Mouse (Mus musculus) embryo, embryonic 9.5 days (tissue): ENCODE results near the gene Tns3.
"Not testable (repeated sequence)": the region's sequence is repeated elsewhere in the genome, so short reads cannot be mapped to it uniquely, and the experiment has no call there.

ENCODE experiments used
- DNase-seq: peaks from one replicate; pipeline ENCODE4 v3.0.0-alpha.2; 2017; ENCODE audit errors: extremely low spot score

The Tns3 gene

GRCm38 (mm10) chr11:8579789-8580188 is 84.5 kb downstream of the Tns3 start:
- no peak for DNase-seq

GRCm38 (mm10) chr11:8575217-8576180 is 88.8 kb downstream of the Tns3 start:
- no peak for DNase-seq

- DNase-seq = no peak
Observed at GRCm38 (mm10) chr11:8574562-8574961, 89.8 kb downstream of the Tns3 start.

- DNase-seq = no peak
Observed at GRCm38 (mm10) chr11:8572762-8573161, 91.6 kb downstream of the Tns3 start.

DNA sequence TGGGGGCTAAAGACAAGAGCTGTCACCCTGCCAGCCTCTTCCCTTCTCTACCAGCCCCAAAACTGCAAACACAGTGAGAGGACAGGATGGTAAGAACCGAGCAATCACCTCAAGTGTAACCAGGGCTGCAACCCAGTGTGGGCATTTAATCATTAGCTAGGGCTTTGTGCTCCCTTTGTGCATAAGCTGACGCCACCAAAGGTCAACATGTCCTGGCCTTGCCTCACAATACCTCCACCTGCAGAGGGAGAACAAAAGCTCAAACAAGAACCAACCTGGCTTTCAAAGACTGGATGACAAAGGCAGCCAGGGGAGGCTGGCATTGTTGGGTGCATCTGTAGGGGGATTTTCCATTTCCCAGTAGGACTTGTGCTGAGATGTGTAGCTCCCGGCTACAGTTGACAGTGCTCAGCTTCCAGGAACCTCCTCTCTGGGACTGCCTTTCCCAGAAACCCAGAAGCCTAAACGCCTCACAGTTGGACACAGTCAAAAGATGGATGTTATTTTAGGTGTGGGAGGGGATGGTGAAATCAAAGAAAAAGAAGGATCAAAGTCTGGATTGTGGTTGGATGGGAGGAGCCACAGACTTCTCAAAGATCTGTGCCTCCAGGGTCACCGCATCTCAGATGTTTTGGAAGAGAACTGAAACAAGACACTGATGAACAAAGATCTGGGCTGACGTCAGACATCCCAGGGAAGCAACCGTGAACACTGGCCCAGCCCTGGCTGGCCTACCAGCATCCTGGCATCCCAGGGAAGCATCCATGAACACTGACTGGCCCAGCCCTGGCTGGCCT is 94.9 kb downstream of the Tns3 start:
- DNase-seq = peak; percentile 22

DNA sequence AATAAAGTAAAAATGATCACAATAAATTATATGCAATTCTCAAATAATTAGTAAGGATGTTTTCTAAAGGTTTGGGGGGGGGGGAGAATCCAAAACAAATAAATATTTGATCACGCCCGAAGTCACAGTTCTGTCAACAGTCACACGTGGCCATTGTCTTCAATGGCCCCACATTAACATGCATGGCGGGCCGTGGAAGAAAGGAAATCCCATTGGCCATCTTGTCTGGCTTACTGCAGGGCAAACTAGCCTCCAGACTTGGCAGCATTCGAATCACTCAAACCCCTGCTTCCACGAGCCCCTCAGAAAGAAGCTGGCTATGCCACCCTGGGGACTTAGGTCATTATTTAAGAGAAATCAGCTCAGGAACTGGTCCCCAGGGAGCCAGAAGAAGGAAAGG is 95.5 kb downstream of the Tns3 start:
- no peak for DNase-seq

DNA sequence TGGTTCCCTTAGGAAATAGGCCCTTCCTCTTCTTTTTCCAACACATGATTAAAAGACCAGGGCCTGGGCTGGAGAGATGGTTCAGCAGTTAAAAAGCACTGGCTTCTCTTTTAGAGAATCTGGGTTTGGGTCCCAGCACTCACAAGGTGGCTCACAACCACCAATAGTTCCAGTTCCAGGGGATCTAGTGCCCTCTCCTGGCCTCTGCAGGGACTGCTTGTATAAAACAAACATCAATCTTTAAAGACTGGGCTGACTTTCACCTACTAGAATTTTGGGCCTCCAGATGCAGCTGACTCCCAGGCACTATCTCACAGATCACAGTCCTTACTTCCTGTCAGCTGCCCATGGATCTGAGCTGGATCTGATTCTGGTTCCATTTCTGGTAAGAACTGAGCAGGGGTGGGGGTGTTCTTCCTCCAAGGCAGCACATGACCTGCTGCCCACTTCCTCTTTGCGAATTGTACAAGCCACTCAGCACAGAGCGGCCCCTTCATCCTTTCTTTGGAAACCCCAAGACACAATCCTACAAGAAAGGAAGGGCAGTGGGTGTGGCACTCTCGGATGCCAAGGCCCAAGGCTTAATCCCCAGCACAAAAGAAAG is 98.0 kb downstream of the Tns3 start:
- DNase-seq = no peak

DNA sequence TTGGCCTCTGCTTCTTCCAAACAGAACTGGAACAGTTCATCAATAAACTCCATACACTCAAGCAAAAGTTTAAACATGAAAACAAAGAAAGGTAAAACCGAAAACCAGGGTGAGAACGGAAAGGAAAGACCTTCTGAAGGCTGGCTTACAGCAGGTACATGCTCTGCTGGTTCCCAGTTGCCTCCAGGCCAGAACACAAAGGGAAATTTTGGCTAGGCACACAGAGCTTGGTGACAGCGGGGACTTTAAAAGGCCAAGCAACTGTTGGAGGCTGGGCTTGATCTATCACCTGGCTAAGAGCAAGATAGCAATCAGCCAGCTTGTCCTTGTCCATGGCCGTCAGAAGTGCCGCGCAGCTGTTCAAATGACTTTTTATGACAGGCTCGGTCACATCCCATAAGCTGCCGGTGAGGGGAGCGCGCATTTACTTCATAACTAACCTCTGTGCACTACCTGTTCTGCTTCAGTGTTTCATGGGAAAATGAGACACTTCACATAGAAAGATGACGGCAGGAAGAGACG is 105.5 kb downstream of the Tns3 start:
- DNase-seq = no peak

GRCm38 (mm10) chr11:8558258-8558657 is 106.1 kb downstream of the Tns3 start:
- no peak for DNase-seq

GRCm38 (mm10) chr11:8557006-8557405 is 107.3 kb downstream of the Tns3 start:
- DNase-seq = peak; percentile 26

- no peak for DNase-seq
Observed at GRCm38 (mm10) chr11:8551710-8552109, 112.6 kb downstream of the Tns3 start.

- DNase-seq = no peak
Observed at GRCm38 (mm10) chr11:8547661-8548060, 116.7 kb downstream of the Tns3 start.

- DNase-seq = peak; percentile 39
Observed at GRCm38 (mm10) chr11:8545798-8546197, 118.5 kb downstream of the Tns3 start.

DNA sequence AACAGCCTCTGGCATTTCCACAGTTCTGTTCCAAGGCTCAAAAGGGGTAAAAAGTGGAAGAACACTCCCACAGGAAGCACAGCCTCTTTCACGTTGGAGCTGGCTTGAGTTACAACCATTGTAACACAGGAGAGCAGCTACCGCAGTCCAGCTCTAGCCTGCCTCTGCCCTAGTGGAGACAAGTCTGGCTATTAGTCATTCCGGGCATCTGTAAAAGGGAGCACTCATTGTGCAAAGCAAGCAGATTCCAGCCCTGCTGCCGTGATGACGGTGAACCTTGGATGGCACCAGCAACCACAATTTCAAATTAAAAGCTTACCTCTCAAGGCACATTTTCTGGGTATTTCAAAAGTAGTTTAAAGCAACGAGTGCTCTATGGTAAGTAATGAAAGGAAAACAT is 120.0 kb downstream of the Tns3 start:
- no peak for DNase-seq

DNA sequence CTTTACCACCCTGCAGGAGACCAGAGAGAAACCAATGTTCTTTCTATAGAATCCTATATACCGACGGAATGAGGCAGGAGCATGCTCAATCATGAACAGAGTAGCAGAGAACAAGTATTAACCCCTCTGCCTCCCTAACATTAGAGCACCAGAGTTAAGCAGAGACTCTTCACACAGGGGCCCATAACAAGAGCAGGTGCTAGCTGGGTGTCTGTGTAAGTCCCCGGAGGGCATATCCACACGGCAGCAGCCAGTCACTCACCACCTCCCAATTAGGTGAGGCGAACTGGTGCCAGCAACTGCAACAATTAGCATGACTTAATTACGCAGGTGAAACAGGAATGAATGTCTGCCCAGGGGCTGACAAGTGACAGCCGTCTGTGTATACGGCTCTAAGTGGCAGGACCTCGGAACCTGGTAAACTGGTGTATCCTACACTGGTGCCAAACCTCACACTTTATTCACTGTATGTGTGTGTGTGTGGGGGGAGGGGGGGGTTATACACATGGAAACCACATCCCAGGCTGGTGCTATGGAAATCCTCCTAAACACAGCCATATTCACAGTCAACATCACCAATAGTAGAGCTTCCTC is 123.0 kb downstream of the Tns3 start:
- no peak for DNase-seq

DNA sequence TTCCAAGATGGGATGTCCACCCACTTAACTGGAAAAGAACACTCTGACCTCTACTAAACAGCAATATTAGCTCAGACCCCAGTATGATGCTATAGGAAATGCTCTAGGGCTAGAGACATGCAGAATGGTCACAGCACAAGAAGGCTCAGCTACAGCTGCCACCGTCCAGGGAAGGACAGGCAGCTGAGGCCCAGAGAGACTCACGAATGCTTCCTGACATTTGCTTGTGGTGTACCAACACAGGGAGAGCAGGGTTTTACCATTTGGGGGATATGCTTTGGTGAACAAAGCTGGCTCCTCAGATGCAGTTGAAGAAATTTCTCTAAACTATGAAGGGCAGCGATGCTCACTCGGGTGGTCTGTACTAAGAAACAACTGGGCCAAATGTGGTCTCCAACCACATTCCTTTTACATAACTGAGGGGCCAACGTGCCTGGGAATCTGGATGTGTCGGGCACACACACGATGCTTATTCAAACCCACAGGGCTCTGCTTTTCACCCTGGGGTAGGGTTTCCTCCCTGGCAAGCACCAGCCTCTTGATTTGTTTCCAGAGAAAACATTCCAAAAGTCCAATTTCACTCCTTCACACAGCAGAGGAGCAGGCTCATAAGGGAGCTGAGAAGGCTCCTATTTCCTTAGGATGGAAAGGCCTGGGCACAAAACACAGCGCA is 124.6 kb downstream of the Tns3 start:
- no peak for DNase-seq

- DNase-seq = no peak
Observed at GRCm38 (mm10) chr11:8537013-8537614, 127.2 kb downstream of the Tns3 start.

DNA sequence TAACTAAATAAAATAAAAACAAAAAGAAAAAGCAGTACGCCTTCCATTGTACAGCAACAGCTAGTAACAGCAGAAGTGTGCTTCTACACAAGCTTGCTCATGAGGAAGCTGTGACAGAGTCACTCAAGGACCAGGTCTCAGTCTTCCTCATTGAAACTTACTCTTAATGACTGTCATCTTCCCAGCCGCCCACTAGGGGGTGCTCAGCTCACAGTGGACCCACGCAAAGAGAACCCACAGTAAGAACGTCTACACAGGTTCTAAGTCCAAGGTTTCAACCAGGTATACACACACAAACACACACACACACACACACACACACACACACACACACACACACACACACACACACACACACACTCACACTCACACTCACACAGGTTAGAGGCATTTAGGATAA is 129.4 kb downstream of the Tns3 start:
- peak; percentile 59 for DNase-seq

GRCm38 (mm10) chr11:8532771-8533170 is 131.6 kb downstream of the Tns3 start:
- DNase-seq = not testable (repeated sequence)

DNA sequence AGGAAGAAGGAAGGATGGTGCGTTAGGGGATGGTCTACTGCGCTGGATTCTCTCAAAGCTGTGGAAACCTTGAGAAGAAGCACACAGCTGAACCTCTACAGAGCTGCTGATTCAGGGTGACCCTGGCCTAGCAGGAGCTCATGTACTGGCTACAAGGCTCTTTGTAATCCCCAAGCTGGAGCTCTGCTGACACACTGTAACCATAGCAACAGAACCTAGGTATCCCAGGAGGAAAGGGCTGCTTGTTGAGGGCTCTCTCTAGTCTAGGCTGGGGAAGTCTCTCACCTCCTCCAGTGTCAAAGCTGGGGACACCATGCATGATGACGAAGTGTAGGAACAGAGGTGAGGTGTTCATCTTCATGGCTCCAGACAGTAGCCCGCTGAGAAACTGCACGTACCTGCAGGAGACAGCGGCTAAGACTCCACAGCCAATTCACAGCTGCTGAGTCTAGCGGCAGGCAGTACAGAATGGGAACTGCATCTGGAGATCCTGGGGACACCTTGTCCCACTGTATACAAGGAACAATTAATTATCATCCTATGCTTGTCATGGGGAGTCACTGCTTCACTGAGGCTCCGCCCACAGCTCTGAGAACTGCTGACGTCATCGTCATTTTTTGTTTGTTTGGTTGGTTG is 132.1 kb downstream of the Tns3 start:
- DNase-seq = no peak
